Mouse (Mus musculus) ovary, postnatal 14 days (tissue): ENCODE data around the gene Ireb2.
"Not testable (repeated sequence)": the region's sequence is repeated elsewhere in the genome, so short reads cannot be mapped to it uniquely, and the experiment has no call there.

ENCODE experiments used
- DNase-seq: peaks from one replicate; pipeline ENCODE4 v3.0.0; 2022; ENCODE audit warnings: low spot score

Gene Ireb2

GRCm38 (mm10) chr9:54909446-54909845 is 45.9 kb downstream of the Ireb2 start:
- DNase-seq = no peak

DNA sequence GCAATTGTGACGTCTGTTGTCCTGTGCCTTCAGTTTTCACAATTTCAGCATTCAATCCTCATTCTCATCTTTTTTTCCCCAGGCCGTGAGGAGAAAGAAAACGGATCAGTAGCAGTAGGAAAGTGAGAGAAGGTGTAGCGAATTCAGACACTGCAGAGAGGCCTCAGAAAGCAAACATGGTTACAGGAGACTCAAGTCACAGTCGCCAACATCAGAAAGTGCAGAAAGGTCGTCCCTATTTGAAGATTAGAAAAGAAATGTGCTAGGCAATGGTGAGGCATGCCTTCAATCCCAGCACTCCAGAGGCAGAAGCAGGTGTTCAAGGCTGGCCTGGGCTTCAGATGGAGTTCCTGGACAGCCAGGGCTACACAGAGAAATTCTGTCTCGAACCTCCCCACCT is 52.0 kb downstream of the Ireb2 start:
- no peak for DNase-seq

DNA sequence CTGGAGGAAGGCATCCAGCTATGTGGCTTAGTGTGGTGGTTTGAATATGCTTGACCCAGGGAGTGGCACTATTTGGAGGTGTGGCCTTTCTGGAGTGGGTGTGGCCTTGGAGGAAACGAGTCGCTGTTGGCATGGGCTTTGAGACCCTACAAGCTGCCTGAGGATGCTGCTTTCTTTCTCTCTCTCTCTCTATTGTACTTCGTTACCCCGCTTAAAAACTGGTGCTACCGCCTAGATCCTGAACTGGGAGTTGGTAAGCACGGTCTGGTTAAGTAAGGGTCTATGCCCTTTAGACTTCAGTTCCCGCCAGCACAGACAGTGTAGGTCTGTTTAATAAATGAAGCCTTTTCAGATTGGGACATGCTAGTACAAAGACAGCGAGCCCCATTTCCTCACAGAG is 52.8 kb downstream of the Ireb2 start:
- no peak for DNase-seq

DNA sequence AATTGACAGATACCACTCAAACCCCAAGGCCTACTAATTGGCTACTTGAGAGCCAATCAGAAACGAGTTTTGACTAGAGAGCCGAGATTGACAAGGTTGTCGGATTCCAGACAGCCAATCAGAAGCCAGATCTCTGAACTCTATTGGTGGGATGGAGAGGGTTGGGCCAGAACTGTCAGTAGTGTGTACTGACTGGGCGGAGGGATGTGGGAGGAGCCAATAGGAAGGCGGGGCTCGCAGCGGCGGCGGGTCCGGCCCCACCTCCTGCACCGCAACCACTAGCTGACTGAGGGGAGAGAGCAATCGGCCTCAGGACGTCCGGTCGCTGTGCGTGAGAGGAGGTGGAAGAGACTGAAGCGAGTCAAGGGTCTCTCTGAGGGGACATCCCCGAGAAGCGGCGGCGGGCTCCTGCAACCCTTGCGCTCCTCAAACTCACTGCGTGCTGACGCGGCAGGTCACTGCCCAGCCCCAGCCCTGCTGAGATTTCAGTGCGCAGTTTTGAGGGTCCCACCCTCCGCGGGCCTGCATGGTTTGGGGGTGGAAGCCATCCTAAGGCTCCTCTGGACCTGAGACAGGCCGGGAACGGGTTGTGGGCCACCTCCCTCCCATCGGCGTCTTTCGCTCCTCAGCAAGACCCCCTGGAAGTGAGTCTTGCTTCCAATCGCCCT is 53.6 kb downstream of the Ireb2 start, which contains the start of gene Hykk:
TSS of gene Hykk (plus strand) at position 274 of the 668 bp plus-strand sequence.
- DNase-seq = peak; percentile 64

- no peak for DNase-seq
These were observed 54.6 kb downstream of the Ireb2 start for GRCm38 (mm10) chr9:54918191-54918590.

- no peak for DNase-seq
These were observed 55.2 kb downstream of the Ireb2 start for GRCm38 (mm10) chr9:54918781-54919180.

DNA sequence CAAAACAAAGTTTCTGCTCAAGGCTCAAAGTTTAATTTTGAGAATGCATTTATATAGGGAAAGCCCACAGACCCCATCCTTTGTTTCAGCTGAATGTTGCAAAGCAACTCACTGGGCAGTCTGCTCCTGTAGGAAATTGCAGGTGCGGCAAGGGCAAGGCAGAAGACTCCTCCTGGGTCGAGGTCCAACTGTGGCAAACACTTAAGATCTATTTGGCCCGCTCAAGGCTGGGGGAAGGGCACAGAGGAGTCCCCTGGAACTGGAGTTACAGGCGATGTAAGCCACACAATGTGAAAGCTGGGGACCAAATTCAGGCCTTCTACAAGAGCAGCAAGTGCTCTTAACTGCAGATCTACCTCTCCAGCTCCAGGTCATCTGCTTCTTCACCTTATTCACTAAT is 56.4 kb downstream of the Ireb2 start:
- no peak for DNase-seq

DNA sequence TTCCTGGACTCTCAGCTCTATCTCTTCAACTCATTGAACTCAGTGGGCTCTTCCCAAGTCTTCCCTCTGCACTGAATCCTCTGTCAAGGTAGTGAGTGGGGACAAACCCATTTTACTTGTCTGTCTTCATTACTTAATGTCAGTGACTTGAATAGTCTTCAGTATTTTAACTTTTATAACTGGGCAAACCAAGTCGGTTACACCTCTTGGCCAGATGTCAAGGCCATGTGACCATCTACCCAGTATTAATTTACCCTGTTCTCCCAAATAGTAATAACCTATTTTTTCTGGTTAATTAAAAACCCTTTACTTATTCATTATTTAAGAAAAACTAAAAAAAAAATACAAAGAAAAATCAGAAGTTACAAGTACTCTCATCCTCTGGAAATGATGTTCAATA is 67.2 kb downstream of the Ireb2 start:
- no peak for DNase-seq

GRCm38 (mm10) chr9:54931765-54932164 is 68.2 kb downstream of the Ireb2 start:
- no peak for DNase-seq

DNA sequence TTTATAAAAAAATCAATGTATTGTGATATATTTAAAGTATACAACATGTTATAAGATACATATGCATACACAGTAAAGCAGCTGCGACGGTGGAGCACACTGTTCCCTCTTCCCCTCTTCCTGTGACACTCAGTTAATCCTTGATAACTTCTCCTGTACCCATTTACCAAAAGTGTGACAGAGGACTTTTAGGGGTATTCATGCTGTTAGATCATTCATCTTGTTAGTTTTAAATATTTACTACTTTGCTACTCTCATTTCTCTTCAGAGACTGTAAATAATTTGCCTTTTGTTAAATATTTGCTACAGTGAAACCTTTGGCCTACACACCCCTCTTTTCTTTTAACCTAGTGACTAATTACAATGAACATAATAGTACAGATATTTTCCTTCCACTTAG is 68.8 kb downstream of the Ireb2 start:
- no peak for DNase-seq

- DNase-seq = no peak
These were observed 78.5 kb downstream of the Ireb2 start for GRCm38 (mm10) chr9:54942071-54942470.

GRCm38 (mm10) chr9:54944467-54944866 is 80.9 kb downstream of the Ireb2 start:
- DNase-seq = no peak

DNA sequence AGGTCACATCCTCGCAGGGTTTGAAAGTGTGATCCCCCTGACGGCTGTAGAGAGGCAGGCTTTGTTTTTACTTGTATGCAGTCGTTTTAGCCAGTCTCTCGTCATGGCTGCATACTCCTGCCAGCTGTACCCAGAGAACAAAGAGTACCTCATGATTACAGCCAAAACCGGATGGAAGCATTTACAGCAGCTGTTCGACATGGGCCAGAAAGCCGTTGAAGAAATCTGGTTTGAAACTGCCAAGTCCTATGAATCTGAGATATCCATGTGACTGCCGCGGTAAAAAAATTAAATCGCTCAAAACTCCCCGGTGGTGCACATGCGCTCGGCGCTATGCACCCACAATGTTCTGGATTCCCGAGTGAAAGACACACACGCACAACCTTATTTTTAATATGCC is 82.7 kb downstream of the Ireb2 start:
- DNase-seq = no peak

DNA sequence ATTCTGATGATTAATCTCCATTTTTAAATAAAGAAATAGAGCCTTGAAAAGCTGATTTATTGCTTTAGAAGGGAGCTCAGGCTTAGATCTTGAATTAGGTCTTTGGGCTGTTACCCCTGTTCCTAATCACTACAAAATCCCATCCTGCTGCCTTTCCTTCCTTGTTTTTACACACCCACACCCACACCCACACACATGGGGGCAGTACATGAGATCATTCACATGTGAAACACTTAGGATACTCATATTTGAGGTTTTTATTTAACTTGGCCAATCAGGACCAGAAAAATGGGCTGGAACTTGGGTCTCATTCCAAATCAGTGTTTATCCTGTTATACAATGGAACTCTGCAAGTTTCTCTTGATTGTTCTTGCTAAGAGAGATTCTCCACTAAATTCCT is 85.9 kb downstream of the Ireb2 start:
- DNase-seq = no peak

- not testable (repeated sequence) for DNase-seq
These were observed 86.6 kb downstream of the Ireb2 start for GRCm38 (mm10) chr9:54950162-54950561.

GRCm38 (mm10) chr9:54950575-54951321 is 87.2 kb downstream of the Ireb2 start, which contains the start of the genes Psma4 and AY074887:
Gene Psma4 (plus strand): TSS chr9:54950790.
Gene AY074887 (minus strand): TSS chr9:54950998.
- peak; percentile 86 for DNase-seq

GRCm38 (mm10) chr9:54961059-54961458 is 97.5 kb downstream of the Ireb2 start:
- DNase-seq = no peak
